Mouse (Mus musculus): ENCODE data around the gene Tcte2. TPM values are rescaled to one million over a fixed set of nuclear protein-coding genes. Genes with fewer than 3 reads are reported as not detected.

Tcte2 gene
- polyA plus RNA-seq (2017; shearing (Covaris generic)) = not detected

DNA sequence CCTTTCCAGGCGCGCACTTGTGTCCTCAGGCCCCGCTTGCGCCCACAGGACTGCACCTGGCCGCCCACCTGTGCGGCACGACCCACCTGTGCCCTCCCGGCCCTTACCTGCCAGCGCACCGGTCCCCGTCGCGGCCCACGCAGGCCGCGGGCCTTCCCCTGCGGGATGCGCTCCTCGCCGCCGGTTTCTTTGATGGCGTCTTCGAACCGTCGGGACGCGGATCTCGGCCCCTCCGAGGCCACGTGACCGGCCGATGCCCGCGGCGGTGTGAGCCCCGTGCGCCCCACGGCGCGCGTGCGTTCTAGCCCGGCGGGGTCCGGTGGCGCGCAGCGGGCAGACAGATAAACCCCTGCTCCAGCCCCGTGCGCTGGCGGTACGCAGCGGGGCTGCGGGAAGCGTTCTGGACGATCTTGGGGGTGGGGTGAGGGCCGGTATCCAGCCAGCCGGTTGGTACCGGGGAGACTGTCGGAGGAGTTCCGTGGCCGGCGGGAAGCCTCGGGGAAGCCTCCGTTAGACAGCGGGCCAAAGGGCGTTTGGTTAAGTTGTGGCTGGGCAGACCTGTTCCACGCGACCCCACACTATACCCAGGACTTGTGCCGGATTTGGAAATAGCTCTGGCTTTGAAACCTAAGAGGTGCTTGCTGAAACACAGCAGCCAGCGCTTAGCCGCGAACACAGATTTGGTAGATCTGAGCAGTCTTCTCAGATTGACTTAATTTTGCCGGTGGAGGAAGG lies at the start of gene Tcte2:
Tcte2 (minus strand) TSS at position 647 of the 735 bp plus-strand sequence.

GRCm38 (mm10) chr17:13759853-13760627 lies 1.6 kb downstream of the Tcte2 start, which contains the start of gene Afdn:
TSS of gene Afdn (plus strand) at chr17:13760539.

Other genes starting within 250 kb of the Tcte2 start
- gene Afdn, start 1.3 kb downstream of the Tcte2 start, polyA plus RNA-seq (2017; shearing (Covaris generic)) = 6.3 TPM
- gene Gm7168, start 186.5 kb upstream of the Tcte2 start, polyA plus RNA-seq (2017; shearing (Covaris generic)) = not detected
- gene Gm7356, start 241.9 kb upstream of the Tcte2 start, polyA plus RNA-seq (2017; shearing (Covaris generic)) = not detected

Data from CD4-positive, CD25-positive, alpha-beta regulatory T cell (primary cell).